Mouse (Mus musculus) retina, postnatal 7 days (tissue): ENCODE data around the gene Srprb.

ENCODE experiments used
- DNase-seq: peaks from one replicate; pipeline ENCODE4 v3.0.0-alpha.2; 2012; ENCODE audit warnings: low read depth, low spot score

The Srprb gene

GRCm38 (mm10) chr9:103201561-103202260 lies at the start of gene Srprb:
Srprb (minus strand) TSS chr9:103202137.
- peak; percentile 84 for DNase-seq

- no peak for DNase-seq
Measured at GRCm38 (mm10) chr9:103248618-103249017, 46.7 kb upstream of the Srprb start.

GRCm38 (mm10) chr9:103246526-103247168 lies 44.7 kb upstream of the Srprb start:
- DNase-seq: no peak

GRCm38 (mm10) chr9:103243640-103244039 lies 41.7 kb upstream of the Srprb start:
- no peak for DNase-seq

GRCm38 (mm10) chr9:103241206-103241605 lies 39.3 kb upstream of the Srprb start:
- DNase-seq: no peak

GRCm38 (mm10) chr9:103239471-103239870 lies 37.5 kb upstream of the Srprb start:
- DNase-seq: no peak

- no peak for DNase-seq
Measured at GRCm38 (mm10) chr9:103234565-103235165, 32.7 kb upstream of the Srprb start.

GRCm38 (mm10) chr9:103234059-103234458 lies 32.1 kb upstream of the Srprb start:
- no peak for DNase-seq

GRCm38 (mm10) chr9:103233006-103233395 lies 31.1 kb upstream of the Srprb start:
- no peak for DNase-seq

GRCm38 (mm10) chr9:103232232-103233005 lies 30.5 kb upstream of the Srprb start:
- DNase-seq: no peak

- DNase-seq: no peak
Measured at GRCm38 (mm10) chr9:103230151-103230951, 28.4 kb upstream of the Srprb start, which contains the start of the genes Gm20425 and Trf. Gm20425 (minus strand) TSS chr9:103230307. Trf (minus strand) TSS chr9:103230444.

GRCm38 (mm10) chr9:103229037-103229867 lies 27.3 kb upstream of the Srprb start:
- DNase-seq: no peak

- no peak for DNase-seq
Measured at GRCm38 (mm10) chr9:103228370-103229003, 26.6 kb upstream of the Srprb start.

GRCm38 (mm10) chr9:103227760-103228159 lies 25.8 kb upstream of the Srprb start:
- no peak for DNase-seq

GRCm38 (mm10) chr9:103226806-103227205 lies 24.9 kb upstream of the Srprb start:
- DNase-seq: no peak

- DNase-seq: no peak
Measured at GRCm38 (mm10) chr9:103225464-103225863, 23.5 kb upstream of the Srprb start.

- DNase-seq: no peak
Measured at GRCm38 (mm10) chr9:103224721-103225120, 22.8 kb upstream of the Srprb start.

- DNase-seq: no peak
Measured at GRCm38 (mm10) chr9:103214281-103214680, 12.3 kb upstream of the Srprb start.

GRCm38 (mm10) chr9:103213631-103214030 lies 11.7 kb upstream of the Srprb start:
- no peak for DNase-seq
